Mouse (Mus musculus): ENCODE results near the gene Olfr1055.

- TF ChIP-seq CTCF (IDR thresholded peaks at IDR 0.05; ENCODE audit: low read depth): no peak
- no peak for TF ChIP-seq EP300 (optimal IDR thresholded peaks at IDR 0.05)
Measured at GRCm38 (mm10) chr2:86362369-86362768, 12.3 kb upstream of the Olfr1055 start, which contains the start of gene Olfr1056.
